Mouse (Mus musculus): ENCODE measurements around the gene Pclo.

GRCm38 (mm10) chr5:14514631-14515523 lies at the start of gene Pclo:
- TF ChIP-seq POLR2A (IDR thresholded peaks at IDR 0.05; ENCODE audit: insufficient read depth, low read depth, low read length): peak; percentile 70
- TF ChIP-seq CTCF (IDR thresholded peaks at IDR 0.05; ENCODE audit: insufficient read depth, low read depth, low read length): no peak

Measured in olfactory bulb, adult 2 months (tissue).